Mouse (Mus musculus): Measurements from ENCODE around the gene Lum. TPM values are rescaled to one million over a fixed set of nuclear protein-coding genes. Genes with fewer than 3 reads are reported as not detected.

Gene Lum
- polyA plus RNA-seq (2012; rRNA removed), result 5.9 and 10.3 TPM in 2 replicates

DNA sequence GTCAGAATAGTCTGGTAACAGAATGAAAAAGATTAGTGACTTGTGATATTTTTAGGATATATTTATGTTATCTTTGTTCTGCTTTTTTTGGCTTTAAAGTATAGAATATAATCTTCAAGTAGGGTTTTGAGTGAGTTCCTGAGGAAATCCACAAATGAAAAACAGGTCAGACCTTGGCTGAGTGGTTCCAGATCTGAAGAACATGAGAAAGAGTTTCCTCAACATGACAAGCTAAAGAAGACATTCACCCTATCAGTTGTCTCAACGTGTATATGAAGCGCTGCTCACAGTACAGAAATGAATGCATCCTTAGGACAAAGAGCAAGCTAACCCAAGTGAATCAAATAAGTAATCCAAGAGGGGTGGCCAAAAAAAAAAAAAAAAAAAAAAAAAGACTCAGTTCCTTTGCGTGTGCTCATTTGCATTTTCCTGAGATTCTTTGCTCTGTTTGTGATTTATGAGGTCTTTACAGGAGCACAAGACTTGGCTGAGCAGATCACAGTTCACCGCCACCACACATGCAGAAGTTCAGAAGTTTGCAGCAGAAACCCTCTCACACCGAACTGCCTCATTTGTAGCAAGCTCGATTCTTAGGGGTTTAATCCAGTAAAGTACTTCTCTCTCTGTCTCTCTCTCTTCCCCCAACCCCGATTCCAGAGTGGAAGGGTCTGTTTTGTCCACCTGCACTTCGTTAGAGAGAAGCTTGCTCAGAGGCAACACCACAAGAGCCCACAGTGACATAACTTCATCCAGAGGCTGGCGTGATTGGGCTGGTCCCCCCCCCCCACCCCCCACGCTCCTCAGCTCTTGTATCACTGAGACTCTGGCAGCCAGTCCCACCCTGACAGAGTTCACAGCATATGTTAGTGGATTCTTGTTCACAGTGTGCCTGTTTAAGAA lies at the start of gene Lum:
Lum (plus strand) TSS at position 172 of the 900 bp plus-strand sequence.
- 29% methylated on average over 10 of the region's 10 CpGs for WGBS
- Histone ChIP-seq H3K36me3 (ENCODE audit: control insufficient read depth, insufficient read depth, low read length) (no peaks in the 10 kb centered on the region), H3K27ac (ENCODE audit: control insufficient read depth, insufficient read depth, low read length) (no peak within 1 kb of the TSS), H3K27me3 (ENCODE audit: control insufficient read depth, insufficient read depth, low read length) (no peaks in the 10 kb centered on the region), H3K4me3 (ENCODE audit: control insufficient read depth, insufficient read depth, low read length) (no peak within 1 kb of the TSS), H3K4me1 (replicated peaks; ENCODE audit: control insufficient read depth, insufficient read depth, low read length) (no peaks in the 10 kb centered on the region)
- no peak for DNase-seq
- no peak for TF ChIP-seq CTCF (IDR thresholded peaks at IDR 0.05; ENCODE audit: borderline replicate concordance, control insufficient read depth, extremely low read depth, insufficient read depth, low read length, poor library complexity)
- no peak for TF ChIP-seq POLR2A (IDR thresholded peaks at IDR 0.05; ENCODE audit: control insufficient read depth, extremely low read depth, insufficient read depth, low read length, poor library complexity)

DNA sequence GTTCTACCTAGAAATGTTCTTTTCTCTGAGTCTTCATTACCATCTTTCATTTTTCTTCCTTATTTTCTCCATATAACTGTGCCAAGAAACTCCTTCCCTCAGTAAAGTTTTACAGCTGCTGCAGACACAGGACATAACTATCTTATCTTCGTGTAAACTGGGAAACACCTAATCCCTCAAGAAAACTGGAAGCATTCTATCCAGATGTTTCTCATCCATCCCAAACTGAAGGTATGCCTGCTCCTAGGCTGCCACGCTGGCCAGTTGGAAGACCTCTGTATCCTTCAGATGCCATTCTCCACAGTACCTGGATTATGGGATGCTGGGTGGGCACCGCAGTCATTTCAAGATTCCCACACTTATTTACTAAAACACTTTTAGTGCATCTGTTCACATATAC lies 41.6 kb upstream of the Lum start:
- no peak overlapping the region for H3K27ac ChIP-seq (ENCODE audit: control insufficient read depth, insufficient read depth, low read length)
- H3K27me3 ChIP-seq (ENCODE audit: control insufficient read depth, insufficient read depth, low read length), result no peaks in the 10 kb centered on the region
- H3K36me3 ChIP-seq (ENCODE audit: control insufficient read depth, insufficient read depth, low read length), result no peaks in the 10 kb centered on the region
- no peak for DNase-seq
- WGBS, result 90% methylated on average over 3 of the region's 3 CpGs
- H3K4me1 ChIP-seq (replicated peaks; ENCODE audit: control insufficient read depth, insufficient read depth, low read length), result no peaks in the 10 kb centered on the region
- H3K4me3 ChIP-seq (ENCODE audit: control insufficient read depth, insufficient read depth, low read length), result no peak overlapping the region
- TF ChIP-seq CTCF (IDR thresholded peaks at IDR 0.05; ENCODE audit: borderline replicate concordance, control insufficient read depth, extremely low read depth, insufficient read depth, low read length, poor library complexity), result no peak
- TF ChIP-seq POLR2A (IDR thresholded peaks at IDR 0.05; ENCODE audit: control insufficient read depth, extremely low read depth, insufficient read depth, low read length, poor library complexity), result no peak

DNA sequence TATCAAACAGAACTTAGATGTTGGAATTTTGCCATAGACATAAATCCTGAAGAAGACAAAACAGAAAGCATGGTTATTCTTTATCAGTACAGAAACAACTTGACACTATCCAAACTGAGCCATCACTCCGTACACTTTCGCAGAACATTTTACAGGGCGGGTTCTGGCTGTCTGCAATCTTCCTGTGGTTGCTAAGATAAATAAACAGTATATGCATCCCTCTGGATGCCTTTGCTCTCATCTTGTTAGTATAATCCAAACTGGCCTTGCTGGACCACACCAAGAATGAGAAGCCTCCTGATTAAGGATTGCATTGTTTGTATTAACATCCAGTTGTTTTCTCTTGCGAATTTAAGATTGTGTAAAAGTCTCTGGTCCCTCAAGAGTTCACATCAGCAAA lies 29.2 kb upstream of the Lum start:
- H3K4me1 ChIP-seq (replicated peaks; ENCODE audit: control insufficient read depth, insufficient read depth, low read length), result no peaks in the 10 kb centered on the region
- H3K27ac ChIP-seq (ENCODE audit: control insufficient read depth, insufficient read depth, low read length), result no peak overlapping the region
- no peaks in the 10 kb centered on the region for H3K36me3 ChIP-seq (ENCODE audit: control insufficient read depth, insufficient read depth, low read length)
- WGBS, result 90% methylated on average over 4 of the region's 4 CpGs
- H3K27me3 ChIP-seq (ENCODE audit: control insufficient read depth, insufficient read depth, low read length), result no peaks in the 10 kb centered on the region
- H3K4me3 ChIP-seq (ENCODE audit: control insufficient read depth, insufficient read depth, low read length), result no peak overlapping the region
- TF ChIP-seq CTCF (IDR thresholded peaks at IDR 0.05; ENCODE audit: borderline replicate concordance, control insufficient read depth, extremely low read depth, insufficient read depth, low read length, poor library complexity), result no peak
- TF ChIP-seq POLR2A (IDR thresholded peaks at IDR 0.05; ENCODE audit: control insufficient read depth, extremely low read depth, insufficient read depth, low read length, poor library complexity), result no peak
- DNase-seq, result no peak

DNA sequence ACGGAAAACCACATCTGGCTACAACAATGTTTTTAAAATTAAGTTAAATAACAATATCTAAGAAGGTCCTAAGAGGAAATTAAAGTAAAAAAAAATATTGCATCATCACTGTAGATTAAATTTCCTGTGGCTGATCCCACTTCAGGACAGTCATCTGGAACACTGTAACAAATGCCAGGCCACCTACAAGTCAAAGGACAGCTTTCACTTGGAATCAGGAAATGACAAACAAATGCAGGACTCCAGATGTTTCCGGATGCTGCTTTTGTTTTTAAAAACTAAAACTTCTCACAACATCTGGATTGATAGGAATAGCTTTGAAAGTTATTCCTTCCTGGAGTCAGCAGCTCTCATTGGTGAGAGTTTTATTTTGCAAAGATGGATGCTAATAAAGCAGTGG lies 28.0 kb upstream of the Lum start:
- Histone ChIP-seq H3K27ac (ENCODE audit: control insufficient read depth, insufficient read depth, low read length) (no peak overlapping the region), H3K4me3 (ENCODE audit: control insufficient read depth, insufficient read depth, low read length) (no peak overlapping the region), H3K4me1 (replicated peaks; ENCODE audit: control insufficient read depth, insufficient read depth, low read length) (no peaks in the 10 kb centered on the region), H3K36me3 (ENCODE audit: control insufficient read depth, insufficient read depth, low read length) (no peaks in the 10 kb centered on the region), H3K27me3 (ENCODE audit: control insufficient read depth, insufficient read depth, low read length) (no peaks in the 10 kb centered on the region)
- DNase-seq, result no peak
- 81% methylated on average over 2 of the region's 2 CpGs for WGBS
- TF ChIP-seq CTCF (IDR thresholded peaks at IDR 0.05; ENCODE audit: borderline replicate concordance, control insufficient read depth, extremely low read depth, insufficient read depth, low read length, poor library complexity), result no peak
- TF ChIP-seq POLR2A (IDR thresholded peaks at IDR 0.05; ENCODE audit: control insufficient read depth, extremely low read depth, insufficient read depth, low read length, poor library complexity), result no peak

DNA sequence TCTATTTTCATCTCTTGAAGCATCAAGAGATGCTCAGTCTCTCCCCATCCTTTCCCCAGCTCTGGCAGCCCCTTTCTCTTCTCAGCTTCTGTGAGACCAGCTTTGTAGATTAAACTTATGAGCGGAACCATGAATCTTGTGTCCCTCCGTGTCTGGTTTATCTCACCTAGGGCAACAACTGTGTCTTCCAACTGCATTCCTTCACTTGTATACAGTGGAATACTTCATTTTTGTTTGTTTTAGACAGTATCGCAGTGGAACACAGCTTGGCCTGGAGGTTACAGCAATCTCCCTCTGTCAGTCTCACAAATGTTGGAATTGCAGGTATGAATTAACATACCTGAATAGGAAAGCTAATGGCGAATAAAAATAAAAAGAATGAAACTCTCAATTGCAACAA lies 26.7 kb upstream of the Lum start:
- no peak overlapping the region for H3K4me3 ChIP-seq (ENCODE audit: control insufficient read depth, insufficient read depth, low read length)
- H3K4me1 ChIP-seq (replicated peaks; ENCODE audit: control insufficient read depth, insufficient read depth, low read length), result no peaks in the 10 kb centered on the region
- WGBS, result 96% methylated on average over 4 of the region's 4 CpGs
- no peaks in the 10 kb centered on the region for H3K36me3 ChIP-seq (ENCODE audit: control insufficient read depth, insufficient read depth, low read length)
- DNase-seq, result no peak
- TF ChIP-seq POLR2A (IDR thresholded peaks at IDR 0.05; ENCODE audit: control insufficient read depth, extremely low read depth, insufficient read depth, low read length, poor library complexity) (no peak), CTCF (IDR thresholded peaks at IDR 0.05; ENCODE audit: borderline replicate concordance, control insufficient read depth, extremely low read depth, insufficient read depth, low read length, poor library complexity) (no peak)
- H3K27me3 ChIP-seq (ENCODE audit: control insufficient read depth, insufficient read depth, low read length), result no peaks in the 10 kb centered on the region
- no peak overlapping the region for H3K27ac ChIP-seq (ENCODE audit: control insufficient read depth, insufficient read depth, low read length)

DNA sequence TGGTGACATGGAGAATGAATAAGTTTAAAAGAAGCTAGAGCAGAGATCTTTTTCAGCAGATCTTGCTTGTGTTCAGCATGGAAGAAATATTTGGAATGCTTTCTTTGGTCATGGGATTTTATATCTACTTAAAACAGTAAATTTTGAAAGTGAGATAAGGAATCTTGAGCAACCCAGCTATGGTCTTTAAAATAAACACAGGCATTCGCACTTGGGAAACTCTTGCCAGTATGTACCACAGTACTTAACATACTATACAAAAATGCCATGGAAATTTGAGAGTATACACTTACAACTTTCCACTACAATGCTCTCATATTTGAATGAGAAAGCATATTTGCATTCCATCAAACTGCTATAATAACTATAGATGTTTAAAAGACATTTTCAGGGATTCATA lies 17.2 kb upstream of the Lum start:
- Histone ChIP-seq H3K4me1 (replicated peaks; ENCODE audit: control insufficient read depth, insufficient read depth, low read length) (no peaks in the 10 kb centered on the region), H3K4me3 (ENCODE audit: control insufficient read depth, insufficient read depth, low read length) (no peak overlapping the region), H3K27ac (ENCODE audit: control insufficient read depth, insufficient read depth, low read length) (no peak overlapping the region), H3K36me3 (ENCODE audit: control insufficient read depth, insufficient read depth, low read length) (no peaks in the 10 kb centered on the region), H3K27me3 (ENCODE audit: control insufficient read depth, insufficient read depth, low read length) (no peaks in the 10 kb centered on the region)
- DNase-seq, result no peak
- 86% methylated on average over 1 of the region's 1 CpGs for WGBS
- TF ChIP-seq CTCF (IDR thresholded peaks at IDR 0.05; ENCODE audit: borderline replicate concordance, control insufficient read depth, extremely low read depth, insufficient read depth, low read length, poor library complexity) (no peak), POLR2A (IDR thresholded peaks at IDR 0.05; ENCODE audit: control insufficient read depth, extremely low read depth, insufficient read depth, low read length, poor library complexity) (no peak)
